Mouse (Mus musculus) brain, embryonic 14.5 days (tissue): ENCODE data around the gene Ccdc141. TPM values are rescaled to one million over a fixed set of nuclear protein-coding genes. Genes with fewer than 3 reads are reported as not detected.
A peak's percentile ranks its signal among the peaks of the same experiment; 100 is the strongest.

Experiments used
- DNase-seq: peaks from one replicate; pipeline ENCODE4 v3.0.0-alpha.2; 2011; ENCODE audit warnings: low read depth
- CTCF ChIP-seq: fragments of 200-500 bp; IDR thresholded peaks from 2 replicates; pipeline ENCODE4 v1.5.1; 2012; ENCODE audit warnings: inconsistent platforms, mild to moderate bottlenecking, moderate library complexity, borderline replicate concordance; ENCODE audit not compliant: insufficient read depth, insufficient read length; ENCODE audit errors: extremely low read depth
- POLR2A ChIP-seq: fragments of 200-500 bp; IDR thresholded peaks from 2 replicates; pipeline ENCODE4 v1.6.1; 2012; ENCODE audit warnings: mild to moderate bottlenecking, inconsistent platforms, borderline replicate concordance; ENCODE audit not compliant: poor library complexity, insufficient read depth, insufficient read length, severe bottlenecking; ENCODE audit errors: extremely low read depth
- polyA plus RNA-seq: library from polyadenylated mRNA; depleted of rRNA; stranded (reverse); fragments of >200 nt; gene quantifications from 2 replicates; pipeline ENCODE4 v1.2.3, GENCODE M21; 2012; rRNA removed

Ccdc141 gene
- polyA plus RNA-seq, 1 experiment: 5.1 TPM

GRCm38 (mm10) chr2:76961420-76962044, 208.9 kb downstream of the Ccdc141 start:
- DNase-seq: peak; percentile 51
- TF ChIP-seq POLR2A (no peak), CTCF (no peak)

Other genes with a start within 250 kb of the Ccdc141 start
- 0.14 and 0.22 TPM in 2 replicates for gene Ttn, start 188.1 kb downstream of the Ccdc141 start, polyA plus RNA-seq
- gene Sestd1, start 110.0 kb upstream of the Ccdc141 start, polyA plus RNA-seq: 46.6 and 60.2 TPM in 2 replicates